Mouse (Mus musculus): Measurements from ENCODE around the gene Npnt.

DNA sequence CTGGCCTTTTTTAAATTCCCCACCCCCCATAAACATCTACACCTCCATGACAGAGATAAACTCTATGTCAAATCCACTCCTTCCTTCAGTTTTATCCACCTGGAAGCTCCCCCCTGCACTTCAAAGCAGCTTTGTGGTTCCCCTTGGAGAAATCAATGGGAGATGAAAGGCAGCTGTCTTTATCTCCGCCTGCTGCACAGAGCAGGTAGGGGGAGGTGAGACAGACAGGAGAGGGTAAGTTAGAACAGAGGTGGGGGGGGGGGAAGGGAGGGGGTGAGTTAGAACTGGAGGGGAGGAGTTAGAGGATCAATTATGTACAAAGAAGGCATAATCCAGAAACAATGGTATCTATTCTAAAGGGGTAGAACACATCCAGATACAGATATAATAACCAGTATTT is 98.7 kb downstream of the Npnt start:
- TF ChIP-seq POLR2A (IDR thresholded peaks at IDR 0.05; ENCODE audit: borderline replicate concordance, control insufficient read depth, low read depth, low read length) (no peak), CTCF (IDR thresholded peaks at IDR 0.05; ENCODE audit: control insufficient read depth, insufficient read depth, low read length) (no peak)

All from bone marrow, adult 2 months (tissue).